Mouse (Mus musculus): Measurements from ENCODE around the gene Xylt1.
A peak's percentile ranks its signal among the peaks of the same experiment; 100 is the strongest.

The Xylt1 gene

GRCm38 (mm10) chr7:117380418-117381187 is at the start of gene Xylt1:
TSS of gene Xylt1 (plus strand) at chr7:117380979.
- DNase-seq (ENCODE audit: low spot score in 2 of 2): peak; percentile 75 to 77

- no peak for DNase-seq (ENCODE audit: low spot score in 2 of 2)
Measured at GRCm38 (mm10) chr7:117333936-117334335, 46.8 kb upstream of the Xylt1 start.

- DNase-seq (ENCODE audit: low spot score in 2 of 2): no peak
Measured at GRCm38 (mm10) chr7:117356316-117356715, 24.5 kb upstream of the Xylt1 start.

GRCm38 (mm10) chr7:117357425-117358194 is 23.2 kb upstream of the Xylt1 start:
- no peak for DNase-seq (ENCODE audit: low spot score in 2 of 2)

DNA sequence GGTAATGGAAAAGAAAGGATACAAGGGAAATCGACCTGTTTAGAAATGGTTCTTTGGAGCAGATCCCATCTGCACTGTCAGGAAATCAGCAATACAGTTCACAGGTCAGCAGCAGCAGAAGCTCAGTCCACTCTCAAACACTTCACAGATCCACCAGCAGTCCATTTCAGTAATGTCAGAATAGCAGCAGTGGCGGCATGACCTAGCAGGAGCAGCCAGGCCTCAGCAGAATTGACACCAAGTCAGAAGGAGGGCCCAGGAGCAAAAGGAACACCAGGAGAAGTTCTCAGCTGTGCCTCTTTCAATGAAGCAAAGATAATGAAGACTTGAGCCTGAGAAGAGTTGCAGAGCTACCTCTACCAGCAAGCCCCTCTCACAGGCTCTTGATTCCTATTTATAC is 19.5 kb upstream of the Xylt1 start:
- no peak for DNase-seq (ENCODE audit: low spot score in 2 of 2)

DNA sequence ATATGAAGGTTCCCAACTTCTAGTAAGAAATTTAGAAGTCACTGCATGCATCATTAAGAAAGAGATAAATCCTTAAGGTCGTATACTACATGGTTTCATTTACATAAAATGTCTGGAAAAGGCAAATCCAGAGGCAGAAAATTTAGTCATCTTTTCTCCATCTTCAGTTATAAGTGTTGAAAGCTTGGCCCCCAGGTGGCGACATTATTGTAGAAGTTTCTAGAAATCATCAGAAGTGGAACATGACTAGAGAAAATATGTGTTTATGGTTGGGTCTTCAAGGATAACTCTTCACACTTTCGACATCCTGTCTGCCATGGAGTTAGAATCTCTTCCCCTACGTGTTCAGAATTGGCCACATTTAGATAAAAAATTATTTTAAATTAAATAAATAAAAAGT is 18.3 kb upstream of the Xylt1 start:
- peak in 1 of 2 experiments; percentile 43 for DNase-seq (ENCODE audit: low spot score in 2 of 2)

DNA sequence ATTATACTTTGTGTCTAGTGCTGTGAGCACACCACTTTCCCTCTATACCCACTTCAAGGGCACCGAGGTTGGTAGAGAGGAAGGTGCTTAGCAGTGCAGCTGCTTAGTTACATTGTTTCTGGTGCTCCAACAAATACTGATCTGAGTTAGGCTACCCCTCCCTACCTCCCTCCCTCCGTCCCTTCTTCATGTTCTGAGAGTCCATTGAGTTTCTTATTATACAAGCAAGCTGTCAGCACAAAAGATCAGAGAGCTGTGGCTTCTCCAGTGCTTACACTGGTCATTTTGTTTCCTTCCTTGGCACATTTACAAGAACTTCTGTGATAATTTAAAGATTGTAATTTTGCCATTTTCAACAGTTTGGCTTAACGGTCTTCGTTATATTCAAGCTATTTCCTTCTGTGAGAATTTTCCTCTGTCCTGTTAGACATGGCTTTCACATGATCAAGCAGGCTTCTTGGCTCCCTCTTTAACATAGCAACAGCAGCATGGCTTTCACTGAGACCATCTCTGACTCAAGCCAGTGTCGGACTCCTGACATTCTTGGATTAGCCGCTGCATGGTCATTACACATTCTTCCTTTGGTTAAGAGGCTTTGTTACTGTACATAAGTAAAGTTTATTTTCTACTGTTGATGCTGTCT is 12.0 kb upstream of the Xylt1 start:
- no peak for DNase-seq (ENCODE audit: low spot score in 2 of 2)

GRCm38 (mm10) chr7:117369290-117369941 is 11.4 kb upstream of the Xylt1 start:
- DNase-seq (ENCODE audit: low spot score in 2 of 2): no peak

GRCm38 (mm10) chr7:117375886-117376309 is 4.9 kb upstream of the Xylt1 start:
- peak; percentile 30 to 76 for DNase-seq (ENCODE audit: low spot score in 2 of 2)

DNA sequence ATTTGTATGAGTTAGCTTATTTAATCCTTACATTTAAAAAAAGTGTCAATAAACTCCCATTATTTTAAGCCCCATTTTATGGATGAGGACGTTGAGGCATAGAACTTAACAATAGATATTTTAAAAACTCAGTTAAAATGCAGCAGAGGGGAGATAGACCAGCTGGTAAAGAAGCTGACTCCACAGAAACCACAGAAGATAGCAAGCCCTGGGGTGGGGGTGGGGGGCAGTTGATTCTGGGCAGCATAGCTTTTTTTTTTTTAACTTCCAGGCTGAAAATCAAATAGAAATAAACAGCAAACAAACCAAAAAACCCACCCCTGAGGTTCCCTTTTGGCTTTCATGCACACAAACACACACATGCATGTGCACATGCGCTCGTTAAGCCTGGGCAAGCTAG is 3.6 kb upstream of the Xylt1 start:
- DNase-seq (ENCODE audit: low spot score in 2 of 2): no peak

DNA sequence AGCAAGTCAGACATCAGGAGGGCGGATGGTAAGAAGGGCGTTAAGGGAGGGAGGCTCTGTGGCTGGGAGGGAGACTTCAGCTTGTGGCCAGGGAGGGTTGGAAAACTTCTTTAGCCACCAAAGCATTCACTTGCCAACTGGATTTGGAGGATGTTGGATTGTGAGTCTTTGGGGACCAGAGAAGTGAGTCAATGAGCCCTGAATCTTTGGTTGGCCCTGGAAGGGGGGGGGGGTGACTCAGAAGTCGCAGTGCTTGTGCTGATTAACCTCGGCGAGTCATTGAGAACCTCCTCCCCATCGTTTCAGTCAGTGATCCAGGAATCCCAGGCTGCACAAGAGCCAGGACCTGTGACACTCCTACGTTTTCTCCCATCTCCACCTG is 752 bp upstream of the Xylt1 start:
- no peak for DNase-seq (ENCODE audit: low spot score in 2 of 2)

DNA sequence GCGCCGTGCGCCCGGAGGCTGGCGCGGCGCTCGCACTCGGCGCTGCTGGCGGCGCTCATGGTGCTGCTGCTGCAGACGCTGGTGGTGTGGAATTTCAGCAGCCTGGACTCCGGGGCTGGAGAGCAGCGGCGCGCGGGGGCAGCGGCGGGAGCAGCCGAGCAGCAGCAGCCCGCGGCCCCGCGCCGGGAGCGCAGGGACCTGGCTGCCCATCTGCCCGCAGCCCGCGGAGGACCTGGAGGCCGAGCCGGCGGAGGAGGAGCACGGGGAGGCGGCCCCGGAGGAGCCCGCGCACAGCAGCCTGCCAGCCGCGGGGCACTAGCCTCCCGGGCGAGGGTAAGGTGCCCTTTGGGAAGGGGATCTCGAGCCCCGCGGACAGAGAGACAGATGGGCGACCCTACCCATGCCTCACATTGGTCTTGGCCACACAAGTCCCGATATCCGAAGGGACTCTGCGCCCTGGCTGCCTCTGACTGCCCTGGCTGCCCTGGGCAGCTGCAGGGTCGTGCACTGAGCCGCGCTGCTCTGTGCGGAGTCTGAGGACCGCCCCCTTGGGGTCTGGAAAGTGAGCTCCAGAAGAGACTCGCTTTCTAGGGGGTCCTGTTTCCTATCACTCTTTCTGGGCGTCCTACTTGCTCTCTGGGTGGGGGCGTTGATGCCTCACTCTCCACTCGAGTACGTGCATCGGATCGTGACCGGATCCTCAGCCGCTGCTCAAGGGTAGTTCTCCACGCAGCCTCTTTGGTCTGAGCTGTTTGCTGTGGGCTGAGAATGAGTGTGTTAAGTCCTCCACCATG is 606 bp downstream of the Xylt1 start:
- DNase-seq (ENCODE audit: low spot score in 2 of 2): peak in 1 of 2 experiments; percentile 52

GRCm38 (mm10) chr7:117382006-117382405 is 1.2 kb downstream of the Xylt1 start:
- peak in 1 of 2 experiments; percentile 30 for DNase-seq (ENCODE audit: low spot score in 2 of 2)

DNA sequence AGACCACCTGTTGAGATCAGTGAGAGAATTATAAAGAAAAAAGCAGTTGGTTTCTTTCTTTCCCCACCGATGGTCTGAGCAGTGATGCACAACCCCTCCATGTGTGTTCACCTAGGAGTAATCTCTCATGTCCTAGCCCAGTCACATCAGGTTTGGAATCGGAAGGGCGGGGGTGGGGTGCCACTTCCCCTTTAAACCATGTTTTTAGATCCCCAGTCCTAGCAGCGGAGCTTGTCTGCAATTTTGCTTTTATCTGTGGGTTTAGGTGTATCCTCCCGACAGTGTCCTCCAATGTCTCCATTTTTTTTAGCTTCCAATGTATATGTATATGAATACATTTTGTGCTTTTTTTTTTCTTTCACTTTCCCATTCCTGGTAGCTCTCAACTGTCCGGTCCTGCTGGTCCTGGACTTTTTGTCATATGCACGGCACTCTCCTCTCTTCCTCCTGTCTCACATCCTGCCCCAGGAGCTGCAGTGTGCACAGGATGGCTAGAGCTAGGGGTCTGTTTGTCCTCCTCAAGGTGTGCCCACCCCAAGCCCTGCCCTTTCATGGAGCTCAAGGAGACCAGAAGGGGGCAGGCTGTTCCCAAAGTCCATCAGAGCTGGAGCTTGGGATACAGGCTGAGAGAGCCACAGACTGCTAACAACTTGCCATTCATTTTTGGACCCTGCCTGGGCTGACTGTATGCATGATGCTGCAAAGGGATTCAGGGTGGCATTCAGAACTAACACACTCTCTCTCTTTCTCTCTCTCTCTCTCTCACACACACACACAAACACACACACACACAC is 2.6 kb downstream of the Xylt1 start:
- DNase-seq (ENCODE audit: low spot score in 2 of 2): peak in 1 of 2 experiments; percentile 31

GRCm38 (mm10) chr7:117386376-117386775 is 5.6 kb downstream of the Xylt1 start:
- no peak for DNase-seq (ENCODE audit: low spot score in 2 of 2)

- DNase-seq (ENCODE audit: low spot score in 2 of 2): peak in 1 of 2 experiments; percentile 10
Measured at GRCm38 (mm10) chr7:117388284-117388988, 7.7 kb downstream of the Xylt1 start.

DNA sequence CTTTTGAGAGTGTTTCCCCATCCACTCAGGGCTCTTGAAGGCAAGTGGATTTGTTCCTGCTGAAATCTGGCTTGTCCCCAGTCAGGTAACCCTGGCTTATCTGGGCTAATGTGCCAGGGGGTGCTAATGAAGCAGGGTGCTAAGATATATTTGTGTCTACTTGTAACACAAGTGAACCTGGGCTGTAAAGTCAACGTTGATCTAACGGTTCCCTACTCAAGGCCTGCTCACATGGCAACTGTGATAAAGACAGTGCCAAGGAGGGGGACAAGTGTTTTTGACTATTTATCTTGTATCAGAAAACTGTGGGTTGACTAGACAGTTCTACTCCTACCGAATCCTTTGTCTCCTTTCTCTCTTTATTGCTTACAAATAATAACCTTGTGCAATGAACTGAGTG is 8.3 kb downstream of the Xylt1 start:
- no peak for DNase-seq (ENCODE audit: low spot score in 2 of 2)

- no peak for DNase-seq (ENCODE audit: low spot score in 2 of 2)
Measured at GRCm38 (mm10) chr7:117392863-117393569, 12.2 kb downstream of the Xylt1 start.

DNA sequence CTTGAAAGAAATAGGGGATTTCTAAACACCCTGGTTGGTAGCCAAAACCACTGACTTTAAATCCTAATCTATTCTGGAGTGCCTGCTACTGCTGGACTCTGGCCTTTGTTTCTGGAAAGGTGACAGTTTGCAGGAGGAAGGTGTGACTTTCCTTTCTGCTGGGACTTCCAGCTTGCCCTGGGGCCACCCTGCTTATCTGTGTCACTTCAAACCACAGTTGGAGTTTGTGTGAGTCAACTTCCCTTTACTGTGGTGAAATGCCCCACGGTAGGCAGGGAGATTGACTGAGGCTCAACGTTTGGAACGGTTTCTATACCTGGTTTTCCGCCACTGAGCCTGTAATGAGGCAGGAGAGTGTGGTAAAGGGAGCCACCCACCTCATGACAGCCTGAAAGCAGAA is 13.2 kb downstream of the Xylt1 start:
- DNase-seq (ENCODE audit: low spot score in 2 of 2): peak; percentile 16 to 26
